Mouse (Mus musculus) olfactory bulb, adult 2 months (tissue): ENCODE measurements at regions not wholly inside any gene's neighbourhood (a gene's known extent, or its start where the extent isn't known, plus 50 kb on each side); places are given as distances from the start of the nearest gene placed in this dataset.

Experiments used
- CTCF ChIP-seq: fragments of 200-500 bp; IDR thresholded peaks from 2 replicates; pipeline ENCODE4 v1.5.1; 2012; ENCODE audit warnings: low read depth, mild to moderate bottlenecking, low read length, moderate library complexity; ENCODE audit not compliant: insufficient read depth
- POLR2A ChIP-seq: fragments of 200-500 bp; IDR thresholded peaks from 2 replicates; pipeline ENCODE4 v1.6.1; 2012; ENCODE audit warnings: mild to moderate bottlenecking, low read depth, low read length, moderate library complexity; ENCODE audit not compliant: insufficient read depth

GRCm38 (mm10) chr1:13782633-13783032, 2310.5 kb downstream of the 4930444P10Rik start:
- no peak for TF ChIP-seq CTCF
- TF ChIP-seq POLR2A, result no peak
